Mouse (Mus musculus): ENCODE measurements at regions not wholly inside any gene's neighbourhood (a gene's known extent, or its start where the extent isn't known, plus 50 kb on each side); places are given as distances from the start of the nearest gene placed in this dataset.

DNA sequence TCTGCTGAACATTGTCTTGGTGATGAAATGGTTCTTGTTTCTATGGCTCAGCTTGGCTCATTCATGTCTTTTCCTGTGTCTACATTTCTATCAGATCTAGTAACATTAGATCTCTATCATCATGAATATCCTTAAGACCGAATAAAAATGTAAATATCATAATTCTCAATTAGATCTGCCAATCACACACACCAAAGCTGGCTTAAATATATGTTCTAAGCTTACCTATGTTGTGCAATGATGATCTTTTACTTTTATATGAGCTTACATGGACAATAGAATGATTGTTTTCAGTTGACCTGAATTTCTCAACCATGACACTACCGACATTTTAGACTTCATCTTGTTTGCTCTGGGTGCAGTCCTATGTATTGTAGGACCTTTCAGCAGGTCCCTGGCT, 440.4 kb downstream of the Fam198b start:
- TF ChIP-seq POLR2A (IDR thresholded peaks at IDR 0.05; ENCODE audit: low read depth, low read length), result no peak
- no peak for TF ChIP-seq CTCF (conservative IDR thresholded peaks at IDR 0.05 in 1 of 2, IDR thresholded peaks at IDR 0.05 in 1 of 2; ENCODE audit: low read depth in 2 of 2, low read length in 2 of 2)
- TF ChIP-seq CHD2 (IDR thresholded peaks at IDR 0.05; ENCODE audit: low read length), result no peak
- TF ChIP-seq USF2 (conservative IDR thresholded peaks at IDR 0.05; ENCODE audit: low read depth, low read length), result no peak
